Mouse (Mus musculus): ENCODE measurements around the gene Rnf123. TPM values are rescaled to one million over a fixed set of nuclear protein-coding genes. Genes with fewer than 3 reads are reported as not detected.

Rnf123 gene
- polyA plus RNA-seq, 1 experiment from 2014 or later: 30.9 TPM

- Histone ChIP-seq H3K27me3 (ENCODE audit: insufficient read depth, low read length) (no peaks in the 10 kb centered on the region), H3K27ac (ENCODE audit: low read depth) (no peak overlapping the region), H3K4me1 (ENCODE audit: insufficient read depth) (peaks cover 5% of the 10 kb centered on the region; the same call in 1 of the 2 replicates), H3K4me2 (no peak overlapping the region), H3K4me3 (ENCODE audit: low read depth, low read length) (no peak overlapping the region), H3K9me3 (ENCODE audit: low read depth, low read length) (no peaks in the 10 kb centered on the region), H3K36me3 (ENCODE audit: insufficient read depth) (peaks cover 79% of the 10 kb centered on the region), H3K9ac (no peak overlapping the region)
- no peak for TF ChIP-seq CTCF (IDR thresholded peaks at IDR 0.05; ENCODE audit: low read depth)
- 84% methylated on average over 22 of the region's 22 CpGs for WGBS
- DNase-seq: no peak
- ATAC-seq (ENCODE audit: insufficient read depth): no peak
Observed at GRCm38 (mm10) chr9:108054331-108055040, 28.7 kb downstream of the Rnf123 start.

DNA sequence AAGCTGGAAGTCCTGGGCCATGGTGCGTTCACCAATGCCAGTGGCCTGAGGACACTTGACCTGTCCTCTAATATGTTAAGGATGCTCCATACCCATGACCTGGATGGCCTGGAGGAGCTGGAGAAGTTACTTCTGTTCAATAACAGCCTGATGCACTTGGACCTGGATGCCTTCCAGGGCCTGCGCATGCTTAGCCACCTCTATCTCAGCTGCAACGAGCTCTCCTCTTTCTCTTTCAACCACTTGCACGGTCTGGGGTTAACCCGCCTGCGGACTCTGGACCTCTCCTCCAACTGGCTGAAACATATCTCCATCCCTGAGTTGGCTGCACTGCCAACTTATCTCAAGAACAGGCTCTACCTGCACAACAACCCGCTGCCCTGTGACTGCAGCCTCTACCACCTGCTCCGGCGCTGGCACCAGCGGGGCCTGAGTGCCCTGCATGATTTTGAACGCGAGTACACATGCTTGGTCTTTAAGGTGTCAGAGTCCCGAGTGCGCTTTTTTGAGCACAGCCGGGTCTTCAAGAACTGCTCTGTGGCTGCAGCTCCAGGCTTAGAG lies 29.4 kb downstream of the Rnf123 start:
- Histone ChIP-seq H3K4me1 (ENCODE audit: insufficient read depth) (peaks cover 5% of the 10 kb centered on the region; the same call in 1 of the 2 replicates), H3K4me2 (peak overlapping the region; percentile 53), H3K27me3 (ENCODE audit: insufficient read depth, low read length) (no peaks in the 10 kb centered on the region), H3K9me3 (ENCODE audit: low read depth, low read length) (no peaks in the 10 kb centered on the region), H3K9ac (no peak overlapping the region), H3K4me3 (ENCODE audit: low read depth, low read length) (no peak overlapping the region), H3K36me3 (ENCODE audit: insufficient read depth) (peaks cover 71% of the 10 kb centered on the region), H3K27ac (ENCODE audit: low read depth) (peak overlapping the region; percentile 73; the same call in 1 of the 2 replicates)
- WGBS: 89% methylated on average over 15 of the region's 15 CpGs
- DNase-seq (no peak), ATAC-seq (ENCODE audit: insufficient read depth) (no peak)
- no peak for TF ChIP-seq CTCF (IDR thresholded peaks at IDR 0.05; ENCODE audit: low read depth)

GRCm38 (mm10) chr9:108052885-108053664 lies 30.1 kb downstream of the Rnf123 start, which contains the start of gene Amigo3:
Gene Amigo3, plus strand, starts transcription at chr9:108053159.
- Histone ChIP-seq H3K9me3 (ENCODE audit: low read depth, low read length) (no peaks in the 10 kb centered on the region), H3K27me3 (ENCODE audit: insufficient read depth, low read length) (no peaks in the 10 kb centered on the region), H3K36me3 (ENCODE audit: insufficient read depth) (peaks cover 65% of the 10 kb centered on the region), H3K9ac (no peak within 1 kb of the TSS), H3K4me2 (peak within 1 kb of the TSS; percentile 53), H3K4me3 (ENCODE audit: low read depth, low read length) (peak within 1 kb of the TSS; percentile 6), H3K27ac (ENCODE audit: low read depth) (peak within 1 kb of the TSS; percentile 73; the same call in 1 of the 2 replicates), H3K4me1 (ENCODE audit: insufficient read depth) (peaks cover 7% of the 10 kb centered on the region; the same call in 1 of the 2 replicates)
- peak; percentile 91 for TF ChIP-seq CTCF (IDR thresholded peaks at IDR 0.05; ENCODE audit: low read depth)
- 50% methylated on average over 20 of the region's 20 CpGs for WGBS
- ATAC-seq (ENCODE audit: insufficient read depth): peak; percentile 57
- peak; percentile 100 for DNase-seq

DNA sequence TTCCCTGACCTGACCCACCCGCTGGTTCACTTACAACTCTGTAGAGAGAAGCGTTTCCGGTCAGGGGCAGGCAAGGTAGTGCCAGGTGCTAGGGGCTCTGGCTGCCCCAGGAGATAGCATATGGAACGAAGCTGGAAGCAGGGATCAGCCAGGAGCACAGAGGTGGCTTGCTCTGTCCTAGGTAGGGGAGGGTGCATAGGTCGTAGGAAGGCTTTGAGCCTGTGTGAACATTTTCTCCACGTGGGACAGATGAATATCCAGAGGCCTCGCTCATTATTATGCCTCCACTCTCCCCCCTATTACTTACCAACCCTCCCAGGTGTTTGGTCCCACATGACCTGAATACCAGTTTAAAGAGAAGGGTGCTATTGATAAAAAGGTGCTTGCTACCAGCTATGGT lies 30.7 kb downstream of the Rnf123 start:
- ATAC-seq (ENCODE audit: insufficient read depth) (no peak), DNase-seq (no peak)
- Histone ChIP-seq H3K4me2 (no peak overlapping the region), H3K36me3 (ENCODE audit: insufficient read depth) (peaks cover 61% of the 10 kb centered on the region), H3K9ac (no peak overlapping the region), H3K9me3 (ENCODE audit: low read depth, low read length) (no peaks in the 10 kb centered on the region), H3K4me3 (ENCODE audit: low read depth, low read length) (no peak overlapping the region), H3K27me3 (ENCODE audit: insufficient read depth, low read length) (no peaks in the 10 kb centered on the region), H3K4me1 (ENCODE audit: insufficient read depth) (peaks cover 7% of the 10 kb centered on the region; the same call in 1 of the 2 replicates), H3K27ac (ENCODE audit: low read depth) (no peak overlapping the region)
- 67% methylated on average over 7 of the region's 7 CpGs for WGBS
- TF ChIP-seq CTCF (IDR thresholded peaks at IDR 0.05; ENCODE audit: low read depth): no peak

DNA sequence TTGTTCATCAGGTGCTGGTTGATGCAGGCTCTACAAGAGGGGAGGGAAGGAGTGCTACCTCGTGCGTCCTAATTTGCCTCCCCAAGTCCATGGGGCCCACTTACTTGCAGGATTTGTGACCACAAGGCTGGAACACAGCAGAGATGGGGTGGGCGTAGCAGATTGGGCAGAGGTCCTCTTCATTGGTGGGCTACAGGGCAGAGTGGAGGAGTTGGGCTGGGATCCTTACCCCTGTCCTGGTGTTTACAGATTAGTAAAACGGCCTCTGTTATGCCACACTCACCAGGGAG lies 31.3 kb downstream of the Rnf123 start:
- 93% methylated on average over 4 of the region's 4 CpGs for WGBS
- Histone ChIP-seq H3K4me1 (ENCODE audit: insufficient read depth) (peaks cover 7% of the 10 kb centered on the region; the same call in 1 of the 2 replicates), H3K4me3 (ENCODE audit: low read depth, low read length) (no peak overlapping the region), H3K27me3 (ENCODE audit: insufficient read depth, low read length) (no peaks in the 10 kb centered on the region), H3K4me2 (no peak overlapping the region), H3K36me3 (ENCODE audit: insufficient read depth) (peaks cover 61% of the 10 kb centered on the region), H3K9ac (no peak overlapping the region), H3K9me3 (ENCODE audit: low read depth, low read length) (no peaks in the 10 kb centered on the region), H3K27ac (ENCODE audit: low read depth) (no peak overlapping the region)
- TF ChIP-seq CTCF (IDR thresholded peaks at IDR 0.05; ENCODE audit: low read depth): no peak
- ATAC-seq (ENCODE audit: insufficient read depth) (no peak), DNase-seq (no peak)

- H3K36me3 ChIP-seq (ENCODE audit: insufficient read depth): peaks cover 61% of the 10 kb centered on the region
- ATAC-seq (ENCODE audit: insufficient read depth): no peak
Observed at GRCm38 (mm10) chr9:108051184-108051930, 31.8 kb downstream of the Rnf123 start.

More at GRCm38 (mm10) chr9:108051184-108051930, 31.8 kb downstream of the Rnf123 start:
- no peak overlapping the region for H3K9ac ChIP-seq
- H3K9me3 ChIP-seq (ENCODE audit: low read depth, low read length): no peaks in the 10 kb centered on the region
- H3K27ac ChIP-seq (ENCODE audit: low read depth): no peak overlapping the region
- H3K4me1 ChIP-seq (ENCODE audit: insufficient read depth): peaks cover 7% of the 10 kb centered on the region; the same call in 1 of the 2 replicates
- H3K27me3 ChIP-seq (ENCODE audit: insufficient read depth, low read length): no peaks in the 10 kb centered on the region
- H3K4me3 ChIP-seq (ENCODE audit: low read depth, low read length): no peak overlapping the region
- 91% methylated on average over 15 of the region's 15 CpGs for WGBS
- H3K4me2 ChIP-seq: no peak overlapping the region
- no peak for DNase-seq
- no peak for TF ChIP-seq CTCF (IDR thresholded peaks at IDR 0.05; ENCODE audit: low read depth)

Measured in lung, embryonic 14.5 days (tissue).